Mouse (Mus musculus) liver, adult 2 months (tissue): ENCODE results near the gene Hhipl1. TPM values are rescaled to one million over a fixed set of nuclear protein-coding genes. Genes with fewer than 3 reads are reported as not detected.

ENCODE experiments used
- DNase-seq: peaks from one replicate; pipeline ENCODE4 v3.0.0-alpha.2; 2011; ENCODE audit warnings: low read depth, low spot score; ENCODE audit errors: extremely low read depth
- H3K27ac ChIP-seq: fragments of 200-500 bp; replicated peaks from 2 replicates; pipeline ENCODE4 v1.5.1; 2012; ENCODE audit warnings: low read depth, mild to moderate bottlenecking, control low read depth, inconsistent platforms, low read length; ENCODE audit not compliant: insufficient read depth
- H3K27me3 ChIP-seq: fragments of 200-500 bp; 2 replicates; pipeline ENCODE4 v1.6.1; 2012; ENCODE audit warnings: mild to moderate bottlenecking, moderate library complexity, low read length, inconsistent platforms; ENCODE audit not compliant: control insufficient read depth, insufficient read depth
- H3K36me3 ChIP-seq: fragments of 200-500 bp; 2 replicates; pipeline ENCODE4 v1.6.1; 2012; ENCODE audit warnings: low read length, inconsistent platforms; ENCODE audit not compliant: control insufficient read depth, insufficient read depth
- H3K4me1 ChIP-seq: fragments of 200-500 bp; 2 replicates; pipeline ENCODE4 v1.6.1; 2011; ENCODE audit warnings: low read length; ENCODE audit not compliant: control insufficient read depth, insufficient read depth
- H3K4me3 ChIP-seq: fragments of 200-500 bp; 2 replicates; pipeline ENCODE4 v1.5.1; 2011; ENCODE audit warnings: low read depth, mild to moderate bottlenecking, control low read depth, low read length, moderate library complexity; ENCODE audit not compliant: insufficient read depth
- H3K79me2 ChIP-seq: fragments of 200-500 bp; 2 replicates; pipeline ENCODE4 v1.6.1; 2012; ENCODE audit warnings: inconsistent platforms, mild to moderate bottlenecking, low read length, moderate library complexity; ENCODE audit not compliant: control insufficient read depth, insufficient read depth
- H3K9ac ChIP-seq: fragments of 200-500 bp; 2 replicates; pipeline ENCODE4 v1.6.1; 2012; ENCODE audit warnings: low read depth, mild to moderate bottlenecking, control low read depth, inconsistent platforms, low read length
- CTCF ChIP-seq: fragments of 200-500 bp; IDR thresholded peaks from 2 replicates; pipeline ENCODE4 v1.5.1; 2011; ENCODE audit warnings: low read depth, low read length, control low read depth
- POLR2A ChIP-seq: fragments of 200-500 bp; IDR thresholded peaks from 2 replicates; pipeline ENCODE4 v1.6.1; 2011; ENCODE audit warnings: low read length, control low read depth; ENCODE audit not compliant: insufficient read depth; ENCODE audit errors: extremely low read depth
- WGBS: fragments of 180-500 bp; shearing (Covaris S2); methylation state at CpG from one replicate; pipeline ENCODE4 v1.1.7; 2018; 5-methylcytosine and 5-hydroxymethylcytosine counted together
- polyA plus RNA-seq: library from polyadenylated mRNA; depleted of rRNA; stranded (reverse); fragments of >200 nt; gene quantifications from 2 replicates; pipeline ENCODE4 v1.2.3, GENCODE M21; 2012
- total RNA-seq: library from RNA; depleted of rRNA; stranded (reverse); fragments of >200 nt; gene quantifications from 2 replicates; pipeline ENCODE4 v1.2.3, GENCODE M21; 2014

The Hhipl1 gene
- total and polyA plus RNA-seq, 2 experiments: 0.50 to 0.55 TPM

- Histone ChIP-seq H3K4me3 (no peak overlapping the region), H3K79me2 (no peaks in the 10 kb centered on the region), H3K27me3 (no peaks in the 10 kb centered on the region), H3K36me3 (no peaks in the 10 kb centered on the region), H3K9ac (no peak overlapping the region), H3K4me1 (peaks cover 4% of the 10 kb centered on the region; the same call in 1 of the 2 replicates), H3K27ac (no peak overlapping the region)
- DNase-seq: peak; percentile 38
- TF ChIP-seq POLR2A (no peak), CTCF (peak; percentile 78)
- WGBS: 23% methylated on average over 14 of the region's 14 CpGs
Observed at GRCm38 (mm10) chr12:108307553-108307952, 1.5 kb downstream of the Hhipl1 start.

- H3K4me3 ChIP-seq: no peak overlapping the region
- H3K27ac ChIP-seq: no peak overlapping the region
- H3K9ac ChIP-seq: no peak overlapping the region
- no peak for DNase-seq
- no peaks in the 10 kb centered on the region for H3K36me3 ChIP-seq
- TF ChIP-seq CTCF (no peak), POLR2A (no peak)
- WGBS: 92% methylated on average over 16 of the region's 16 CpGs
- H3K4me1 ChIP-seq: peaks cover 10% of the 10 kb centered on the region
- H3K27me3 ChIP-seq: no peaks in the 10 kb centered on the region
- no peaks in the 10 kb centered on the region for H3K79me2 ChIP-seq
Observed at GRCm38 (mm10) chr12:108308363-108308856, 2.3 kb downstream of the Hhipl1 start.

- H3K27me3 ChIP-seq: no peaks in the 10 kb centered on the region
- H3K4me3 ChIP-seq: no peak overlapping the region
- H3K79me2 ChIP-seq: no peaks in the 10 kb centered on the region
- TF ChIP-seq POLR2A: no peak
- no peak for TF ChIP-seq CTCF
- no peak overlapping the region for H3K27ac ChIP-seq
- no peaks in the 10 kb centered on the region for H3K36me3 ChIP-seq
- 61% methylated on average over 7 of the region's 8 CpGs for WGBS
- H3K4me1 ChIP-seq: peaks cover 10% of the 10 kb centered on the region
- DNase-seq: no peak
- no peak overlapping the region for H3K9ac ChIP-seq
Observed at GRCm38 (mm10) chr12:108309116-108309794, 3.2 kb downstream of the Hhipl1 start.

GRCm38 (mm10) chr12:108310041-108310440 is 4.0 kb downstream of the Hhipl1 start:
- no peak for DNase-seq
- H3K27me3 ChIP-seq: no peaks in the 10 kb centered on the region
- no peaks in the 10 kb centered on the region for H3K36me3 ChIP-seq
- no peak overlapping the region for H3K4me3 ChIP-seq
- H3K27ac ChIP-seq: no peak overlapping the region
- TF ChIP-seq CTCF (no peak), POLR2A (no peak)
- no peak overlapping the region for H3K9ac ChIP-seq
- H3K4me1 ChIP-seq: peaks cover 10% of the 10 kb centered on the region
- WGBS: 87% methylated on average over 4 of the region's 4 CpGs
- H3K79me2 ChIP-seq: no peaks in the 10 kb centered on the region

GRCm38 (mm10) chr12:108310456-108311027 is 4.5 kb downstream of the Hhipl1 start:
- H3K4me3 ChIP-seq: no peak overlapping the region
- H3K79me2 ChIP-seq: no peaks in the 10 kb centered on the region
- no peak overlapping the region for H3K27ac ChIP-seq
- DNase-seq: no peak
- H3K9ac ChIP-seq: no peak overlapping the region
- WGBS: 90% methylated on average over 7 of the region's 7 CpGs
- H3K36me3 ChIP-seq: no peaks in the 10 kb centered on the region
- H3K27me3 ChIP-seq: no peaks in the 10 kb centered on the region
- TF ChIP-seq POLR2A (no peak), CTCF (no peak)
- H3K4me1 ChIP-seq: peaks cover 10% of the 10 kb centered on the region

GRCm38 (mm10) chr12:108311741-108312290 is 5.7 kb downstream of the Hhipl1 start:
- Histone ChIP-seq H3K4me1 (peaks cover 10% of the 10 kb centered on the region), H3K27ac (peak overlapping the region; percentile 93), H3K27me3 (no peaks in the 10 kb centered on the region), H3K36me3 (no peaks in the 10 kb centered on the region), H3K79me2 (no peaks in the 10 kb centered on the region), H3K9ac (peak overlapping the region; percentile 59), H3K4me3 (peak overlapping the region; percentile 28; the same call in 1 of the 2 replicates)
- peak; percentile 92 for DNase-seq
- no peak for TF ChIP-seq POLR2A
- TF ChIP-seq CTCF: no peak
- WGBS: 67% methylated on average over 27 of the region's 27 CpGs
